9 mouse cellular contexts compared by ENCODE assay signal in genomic region chr4:62230769-62231168, GRCm38 (mm10). TPM values are rescaled to one million over a fixed set of nuclear protein-coding genes. Genes with fewer than 3 reads are reported as not detected.
DNase-seq lines count a peak whose midpoint lies in the region; ATAC-seq and TF ChIP-seq lines count a peak whose summit lies in the region.
"Had no signal": no experiment of that assay in that cellular context is flagged by ENCODE, and none has a peak within 500 bp of the region (broad histone marks: within the 10 kb centered on the region; RNA-seq: fewer than 3 reads in every experiment).

Gene Zfp37, minus strand, starts transcription at chr4:62231047.

- no peaks in the 10 kb centered on the region; the same call in 1 of the 2 replicates for H3K36me3 ChIP-seq in testis, adult 2 months (ENCODE audit: control insufficient read depth, insufficient read depth, low read length)
- H3K36me3 ChIP-seq in neural tube, embryonic 15.5 days = no peaks in the 10 kb centered on the region
- H3K36me3 ChIP-seq in heart, embryonic 12.5 days = no peaks in the 10 kb centered on the region

- DNase-seq in embryo, embryonic 11 days = peak; percentile 25
- DNase-seq in embryo, embryonic 9.5 days (ENCODE audit: extremely low spot score) = no peak
- no peak for DNase-seq in testis, postnatal 14 days (ENCODE audit: low spot score)
- DNase-seq in kidney, postnatal 4 days = peak; percentile 32 to 33

- H3K27me3 ChIP-seq in testis, adult 2 months (ENCODE audit: control insufficient read depth, insufficient read depth, low read length) = no peaks in the 10 kb centered on the region
- H3K27me3 ChIP-seq in neural tube, embryonic 15.5 days (replicated peaks) = no peaks in the 10 kb centered on the region
- H3K27me3 ChIP-seq in heart, embryonic 12.5 days (replicated peaks) = no peaks in the 10 kb centered on the region

- peak within 1 kb of the TSS; percentile 85 for H3K4me3 ChIP-seq in testis, adult 2 months (ENCODE audit: control insufficient read depth, low read depth, low read length)
- no peak within 1 kb of the TSS for H3K4me3 ChIP-seq in neural tube, embryonic 15.5 days (replicated peaks)
- H3K4me3 ChIP-seq in heart, embryonic 12.5 days = no peak within 1 kb of the TSS
- H3K4me3 ChIP-seq: myocyte had no signal

- H3K4me1 ChIP-seq in testis, adult 2 months (ENCODE audit: control insufficient read depth, insufficient read depth, low read length) = peaks cover 3% of the 10 kb centered on the region; the same call in 1 of the 2 replicates
- no peaks in the 10 kb centered on the region for H3K4me1 ChIP-seq in neural tube, embryonic 15.5 days
- H3K4me1 ChIP-seq in heart, embryonic 12.5 days (replicated peaks) = no peaks in the 10 kb centered on the region

- ATAC-seq in neural tube, embryonic 15.5 days (ENCODE audit: low FRiP score) = no peak
- no peak for ATAC-seq in heart, embryonic 12.5 days (ENCODE audit: insufficient number of reproducible peaks, low FRiP score)
- ATAC-seq in activated CD4-positive, CD25-positive, alpha-beta regulatory T cell, adult 4 months = no peak

- H3K4me2 ChIP-seq in neural tube, embryonic 15.5 days = no peak within 1 kb of the TSS
- H3K4me2 ChIP-seq in heart, embryonic 12.5 days = no peak within 1 kb of the TSS

- no peak within 1 kb of the TSS for H3K9ac ChIP-seq in neural tube, embryonic 15.5 days (replicated peaks)
- H3K9ac ChIP-seq in heart, embryonic 12.5 days = no peak within 1 kb of the TSS

- no peaks in the 10 kb centered on the region for H3K9me3 ChIP-seq in neural tube, embryonic 15.5 days (replicated peaks)
- H3K9me3 ChIP-seq in heart, embryonic 12.5 days (replicated peaks) = no peaks in the 10 kb centered on the region

- WGBS in neural tube, embryonic 15.5 days = 74% methylated on average over 13 of the region's 13 CpGs
- WGBS in heart, embryonic 12.5 days = 69% methylated on average over 13 of the region's 13 CpGs

- peak within 1 kb of the TSS; percentile 94 for H3K27ac ChIP-seq in testis, adult 2 months (ENCODE audit: control insufficient read depth, insufficient read depth, low read depth, low read length)
- H3K27ac ChIP-seq in neural tube, embryonic 15.5 days (replicated peaks) = no peak within 1 kb of the TSS
- no peak within 1 kb of the TSS for H3K27ac ChIP-seq in heart, embryonic 12.5 days (ENCODE audit: poor library complexity, severe bottlenecking)

- TF ChIP-seq POLR2A in testis, adult 2 months (IDR thresholded peaks at IDR 0.05; ENCODE audit: control insufficient read depth, low read depth, low read length) = peak; percentile 63; the same call in 1 of the 2 replicates

- TF ChIP-seq CTCF in testis, adult 2 months (IDR thresholded peaks at IDR 0.05; ENCODE audit: control insufficient read depth, insufficient read depth, insufficient replicate concordance, low read depth, low read length) = peak; percentile 49; the same call in 1 of the 2 replicates

RNA-seq across cellular contexts. Expression of gene Zfp37, which starts in this region (rescaled TPM):
- polyA plus RNA-seq in testis, adult 2 months (2012; rRNA removed) = 43.6 and 59.1 TPM in 2 replicates
- 23.2 and 25.9 TPM in 2 replicates for polyA plus RNA-seq in neural tube, embryonic 15.5 days (2015; fragmentation: Nextera tagmentation; extraction: Ambion mirVana)
- 8.9 and 9.7 TPM in 2 replicates for polyA plus RNA-seq in heart, embryonic 12.5 days (2016; fragmentation: Nextera tagmentation; extraction: Ambion mirVana)
- not detected for polyA plus RNA-seq in activated CD4-positive, CD25-positive, alpha-beta regulatory T cell, adult 4 months (2017; shearing (Covaris generic))

Comparison
In these comparisons a context has a peak if more than half of its experiments do, and no peak if none do; other contexts are left out.
1. DNase-seq: peak in embryo, embryonic 11 days (single experiment) and kidney, postnatal 4 days (2 of 2); none in embryo, embryonic 9.5 days (single experiment) and testis, postnatal 14 days (single experiment).